Mouse (Mus musculus) G1E (cell line): ENCODE data around the gene Repin1.

Source experiments
- CTCF ChIP-seq: IDR thresholded peaks from 2 replicates; pipeline ENCODE4 v1.5.1; 2012; ENCODE audit warnings: low read depth, low read length, inconsistent platforms, mixed read lengths
- GATA1 ChIP-seq: IDR thresholded peaks from 2 replicates; pipeline ENCODE4 v1.6.1; 2012; ENCODE audit warnings: borderline replicate concordance, low read length, inconsistent platforms, mixed read lengths
- POLR2AphosphoS5 ChIP-seq: IDR thresholded peaks from 2 replicates; pipeline ENCODE4 v1.6.1; 2012; ENCODE audit warnings: low read depth, low read length, inconsistent platforms; ENCODE audit not compliant: insufficient replicate concordance
- TAL1 ChIP-seq: conservative IDR thresholded peaks from 2 replicates; pipeline ENCODE4 v1.6.1; 2012; ENCODE audit warnings: low read depth, low read length, inconsistent platforms, mixed read lengths

GRCm38 (mm10) chr6:48628808-48629660 lies 35.4 kb downstream of the Repin1 start:
- no peak for TF ChIP-seq CTCF
- TF ChIP-seq POLR2AphosphoS5, result no peak
- no peak for TF ChIP-seq GATA1
- TF ChIP-seq TAL1, result no peak
